Mouse (Mus musculus): ENCODE data around the gene Gm20388. TPM values are rescaled to one million over a fixed set of nuclear protein-coding genes. Genes with fewer than 3 reads are reported as not detected.

Gm20388 gene
- polyA plus RNA-seq, 1 experiment, result 18.7 TPM

DNA sequence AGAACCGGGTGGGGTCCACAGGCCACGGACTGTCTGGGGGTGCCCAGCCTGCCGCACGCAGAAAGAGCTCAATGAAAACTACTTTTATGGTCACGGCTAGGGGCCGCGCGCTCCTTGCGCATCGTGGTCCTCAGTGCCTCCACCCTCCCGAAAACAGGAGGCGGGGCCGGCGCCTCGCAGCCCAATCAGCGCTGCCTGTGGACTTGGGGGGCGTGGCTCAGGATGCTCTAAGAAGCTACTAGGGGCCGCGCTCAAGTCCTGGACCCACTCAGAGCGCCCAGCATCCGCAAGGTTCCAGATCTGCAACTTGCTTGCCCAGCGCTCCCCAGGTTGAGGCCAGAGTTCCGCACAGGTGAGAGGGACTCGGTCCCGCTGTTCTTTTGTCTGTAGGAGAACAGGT is 81.6 kb downstream of the Gm20388 start, which contains the start of gene Crispld2:
Gene Crispld2, plus strand, starts transcription at position 190 of the 400 bp plus-strand sequence.
- DNase-seq, result peak; percentile 36 to 41
- TF ChIP-seq POLR2A (IDR thresholded peaks at IDR 0.05; ENCODE audit: borderline replicate concordance, insufficient read depth, low read length), result no peak
- TF ChIP-seq CTCF (IDR thresholded peaks at IDR 0.05; ENCODE audit: borderline replicate concordance, insufficient read depth, low read depth, low read length), result no peak
- H3K27me3 ChIP-seq (ENCODE audit: control insufficient read depth, insufficient read depth, low read length), result no peaks in the 10 kb centered on the region; the same call in 1 of the 2 replicates
- under 1% methylated on average over 25 of the region's 25 CpGs for WGBS
- no peak within 1 kb of the TSS for H3K27ac ChIP-seq (ENCODE audit: insufficient read depth, low read length)
- peak within 1 kb of the TSS; percentile 22 for H3K4me3 ChIP-seq (replicated peaks; ENCODE audit: insufficient read depth, low read depth, low read length)
- peaks cover 8% of the 10 kb centered on the region for H3K4me1 ChIP-seq (ENCODE audit: control insufficient read depth, insufficient read depth, low read length)

DNA sequence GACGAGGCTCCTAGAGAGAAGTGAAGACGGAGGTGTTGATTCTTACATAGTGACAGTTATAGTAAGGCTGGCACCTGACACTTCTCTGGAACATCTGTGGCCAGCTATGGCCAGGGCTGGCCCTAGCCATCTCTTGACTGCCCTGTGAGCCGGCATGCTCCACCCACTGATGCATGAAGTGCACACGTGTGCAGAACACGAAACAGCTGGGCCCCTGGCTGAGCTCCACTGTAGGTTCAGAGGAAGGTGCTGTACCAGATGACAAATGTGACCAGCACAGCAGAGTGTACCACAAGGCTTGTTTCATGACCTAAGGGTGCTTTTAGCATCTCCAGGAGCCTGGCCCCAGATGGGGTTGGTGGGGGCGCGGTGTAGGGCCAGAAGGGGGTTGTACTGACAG is 83.5 kb downstream of the Gm20388 start:
- H3K27ac ChIP-seq (ENCODE audit: insufficient read depth, low read length), result no peak overlapping the region
- no peaks in the 10 kb centered on the region; the same call in 1 of the 2 replicates for H3K27me3 ChIP-seq (ENCODE audit: control insufficient read depth, insufficient read depth, low read length)
- TF ChIP-seq CTCF (IDR thresholded peaks at IDR 0.05; ENCODE audit: borderline replicate concordance, insufficient read depth, low read depth, low read length) (no peak), POLR2A (IDR thresholded peaks at IDR 0.05; ENCODE audit: borderline replicate concordance, insufficient read depth, low read length) (no peak)
- no peak overlapping the region for H3K4me3 ChIP-seq (replicated peaks; ENCODE audit: insufficient read depth, low read depth, low read length)
- WGBS, result 65% methylated on average over 7 of the region's 7 CpGs
- no peaks in the 10 kb centered on the region for H3K4me1 ChIP-seq (ENCODE audit: control insufficient read depth, insufficient read depth, low read length)
- no peak for DNase-seq

DNA sequence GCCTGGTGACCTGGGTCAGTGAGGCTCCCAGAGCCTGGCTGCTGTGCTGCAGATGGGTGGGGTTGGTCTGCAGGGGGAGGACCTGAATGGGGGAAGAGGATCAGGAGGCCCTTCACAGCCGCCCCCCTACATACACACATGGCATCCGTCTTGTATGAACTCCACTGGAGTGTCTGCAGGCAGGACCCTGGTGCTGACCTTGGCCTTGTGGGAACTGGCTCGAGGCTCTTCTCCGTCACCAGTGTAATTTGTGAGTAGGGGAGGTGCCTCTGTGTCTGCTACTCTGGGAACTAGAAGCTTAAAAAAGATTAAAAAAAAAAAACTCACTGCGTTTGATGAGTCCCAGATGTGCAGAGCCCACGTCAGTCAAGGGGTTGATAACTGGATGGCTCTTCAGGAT is 83.9 kb downstream of the Gm20388 start:
- WGBS, result 91% methylated on average over 6 of the region's 6 CpGs
- Histone ChIP-seq H3K4me3 (replicated peaks; ENCODE audit: insufficient read depth, low read depth, low read length) (no peak overlapping the region), H3K4me1 (ENCODE audit: control insufficient read depth, insufficient read depth, low read length) (no peaks in the 10 kb centered on the region), H3K27ac (ENCODE audit: insufficient read depth, low read length) (no peak overlapping the region), H3K27me3 (ENCODE audit: control insufficient read depth, insufficient read depth, low read length) (no peaks in the 10 kb centered on the region; the same call in 1 of the 2 replicates)
- DNase-seq, result no peak
- no peak for TF ChIP-seq POLR2A (IDR thresholded peaks at IDR 0.05; ENCODE audit: borderline replicate concordance, insufficient read depth, low read length)

DNA sequence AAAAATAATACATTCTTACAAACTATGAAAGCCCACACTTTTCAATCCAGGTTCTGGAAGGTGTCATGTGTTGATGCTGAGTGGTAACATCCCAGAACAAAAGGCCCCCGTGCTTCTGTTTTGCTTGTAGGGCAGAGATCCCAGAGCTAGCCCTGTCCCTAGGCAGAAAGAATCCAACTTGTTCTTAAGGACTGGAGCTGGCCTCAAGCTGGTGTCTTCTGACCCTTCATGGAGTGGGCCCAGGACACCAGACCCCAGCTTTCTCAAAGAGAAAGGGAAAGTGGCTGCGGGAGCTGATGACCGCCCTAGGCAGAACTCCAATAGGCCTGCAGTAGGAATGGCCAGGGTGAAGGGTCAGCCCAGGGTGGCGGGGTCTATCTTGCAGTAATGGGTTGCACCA is 86.6 kb downstream of the Gm20388 start:
- Histone ChIP-seq H3K4me3 (replicated peaks; ENCODE audit: insufficient read depth, low read depth, low read length) (no peak overlapping the region), H3K27ac (ENCODE audit: insufficient read depth, low read length) (no peak overlapping the region), H3K4me1 (ENCODE audit: control insufficient read depth, insufficient read depth, low read length) (0 out of 2 replicates have a peak, but pooled peaks cover 3% of the 10 kb centered on the region), H3K27me3 (ENCODE audit: control insufficient read depth, insufficient read depth, low read length) (no peaks in the 10 kb centered on the region; the same call in 1 of the 2 replicates)
- WGBS, result 91% methylated on average over 4 of the region's 4 CpGs
- TF ChIP-seq POLR2A (IDR thresholded peaks at IDR 0.05; ENCODE audit: borderline replicate concordance, insufficient read depth, low read length) (no peak), CTCF (IDR thresholded peaks at IDR 0.05; ENCODE audit: borderline replicate concordance, insufficient read depth, low read depth, low read length) (no peak)
- DNase-seq, result no peak

DNA sequence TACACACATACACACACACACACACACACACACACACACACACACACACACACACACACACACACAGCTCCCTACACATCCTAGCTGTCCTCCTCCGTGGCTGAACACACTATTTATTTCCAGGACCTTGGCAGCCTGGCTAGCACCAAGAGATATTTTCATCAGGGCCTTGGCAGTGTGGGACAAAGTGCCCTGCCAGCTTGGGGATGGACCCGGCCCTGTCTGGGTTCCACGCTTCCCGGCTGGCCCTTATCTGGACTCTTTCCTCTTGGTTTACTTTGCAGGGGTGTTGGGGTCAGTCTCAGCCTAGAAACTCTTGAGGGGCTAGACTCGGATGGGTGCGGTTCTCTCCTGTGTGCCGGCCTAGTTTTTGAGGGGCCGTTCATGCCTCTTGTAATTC is 89.8 kb downstream of the Gm20388 start:
- no peak for DNase-seq
- WGBS, result 36% methylated on average over 8 of the region's 8 CpGs
- Histone ChIP-seq H3K4me3 (replicated peaks; ENCODE audit: insufficient read depth, low read depth, low read length) (no peak overlapping the region), H3K4me1 (ENCODE audit: control insufficient read depth, insufficient read depth, low read length) (0 out of 2 replicates have a peak, but pooled peaks cover 3% of the 10 kb centered on the region), H3K27me3 (ENCODE audit: control insufficient read depth, insufficient read depth, low read length) (no peaks in the 10 kb centered on the region), H3K27ac (ENCODE audit: insufficient read depth, low read length) (no peak overlapping the region)
- TF ChIP-seq POLR2A (IDR thresholded peaks at IDR 0.05; ENCODE audit: borderline replicate concordance, insufficient read depth, low read length) (no peak), CTCF (IDR thresholded peaks at IDR 0.05; ENCODE audit: borderline replicate concordance, insufficient read depth, low read depth, low read length) (no peak)

DNA sequence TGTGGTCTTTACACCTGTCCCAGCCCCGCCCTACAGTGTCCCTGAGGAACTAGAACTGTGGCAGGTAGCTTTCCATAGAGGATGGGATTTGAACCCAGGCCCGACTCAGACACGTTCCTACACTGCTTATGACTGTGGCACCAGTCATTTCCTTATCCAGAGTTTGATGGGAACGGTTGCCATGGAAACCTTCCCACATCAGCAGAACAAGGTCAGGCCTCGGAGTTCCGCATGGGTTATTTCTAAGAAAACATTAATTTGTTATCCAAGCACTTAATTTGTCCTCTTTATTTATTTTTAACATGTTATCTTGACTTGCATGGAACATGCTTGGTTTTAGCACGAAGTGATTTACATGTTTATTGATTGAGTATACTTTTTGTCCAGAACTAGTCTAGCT is 91.1 kb downstream of the Gm20388 start:
- TF ChIP-seq POLR2A (IDR thresholded peaks at IDR 0.05; ENCODE audit: borderline replicate concordance, insufficient read depth, low read length) (no peak), CTCF (IDR thresholded peaks at IDR 0.05; ENCODE audit: borderline replicate concordance, insufficient read depth, low read depth, low read length) (no peak)
- Histone ChIP-seq H3K27ac (ENCODE audit: insufficient read depth, low read length) (no peak overlapping the region), H3K27me3 (ENCODE audit: control insufficient read depth, insufficient read depth, low read length) (no peaks in the 10 kb centered on the region), H3K4me1 (ENCODE audit: control insufficient read depth, insufficient read depth, low read length) (0 out of 2 replicates have a peak, but pooled peaks cover 3% of the 10 kb centered on the region), H3K4me3 (replicated peaks; ENCODE audit: insufficient read depth, low read depth, low read length) (no peak overlapping the region)
- no peak for DNase-seq
- WGBS, result 87% methylated on average over 7 of the region's 7 CpGs

DNA sequence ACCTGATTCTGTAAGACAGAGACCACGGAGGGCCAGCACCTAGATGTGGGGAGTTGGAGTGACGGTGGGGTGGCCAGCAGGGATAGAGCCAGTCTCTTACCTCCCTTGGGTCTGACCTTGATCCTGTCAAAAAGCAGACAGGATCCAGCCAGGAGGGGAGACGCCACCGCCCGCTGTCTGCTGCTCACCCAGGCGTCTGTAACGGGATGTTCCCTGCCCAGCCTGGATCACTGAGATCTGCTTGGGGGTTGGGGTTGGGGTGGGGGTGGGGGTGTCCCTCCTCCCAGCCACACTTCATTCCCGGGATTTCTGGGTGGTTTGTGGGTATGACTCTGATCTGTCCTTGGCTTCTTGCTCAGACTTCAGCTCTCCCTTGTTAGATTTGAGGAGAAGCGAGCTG is 91.7 kb downstream of the Gm20388 start:
- DNase-seq, result no peak
- H3K27ac ChIP-seq (ENCODE audit: insufficient read depth, low read length), result no peak overlapping the region
- no peak overlapping the region for H3K4me3 ChIP-seq (replicated peaks; ENCODE audit: insufficient read depth, low read depth, low read length)
- 64% methylated on average over 9 of the region's 9 CpGs for WGBS
- TF ChIP-seq POLR2A (IDR thresholded peaks at IDR 0.05; ENCODE audit: borderline replicate concordance, insufficient read depth, low read length), result no peak
- TF ChIP-seq CTCF (IDR thresholded peaks at IDR 0.05; ENCODE audit: borderline replicate concordance, insufficient read depth, low read depth, low read length), result no peak
- 0 out of 2 replicates have a peak, but pooled peaks cover 3% of the 10 kb centered on the region for H3K4me1 ChIP-seq (ENCODE audit: control insufficient read depth, insufficient read depth, low read length)
- no peaks in the 10 kb centered on the region for H3K27me3 ChIP-seq (ENCODE audit: control insufficient read depth, insufficient read depth, low read length)

DNA sequence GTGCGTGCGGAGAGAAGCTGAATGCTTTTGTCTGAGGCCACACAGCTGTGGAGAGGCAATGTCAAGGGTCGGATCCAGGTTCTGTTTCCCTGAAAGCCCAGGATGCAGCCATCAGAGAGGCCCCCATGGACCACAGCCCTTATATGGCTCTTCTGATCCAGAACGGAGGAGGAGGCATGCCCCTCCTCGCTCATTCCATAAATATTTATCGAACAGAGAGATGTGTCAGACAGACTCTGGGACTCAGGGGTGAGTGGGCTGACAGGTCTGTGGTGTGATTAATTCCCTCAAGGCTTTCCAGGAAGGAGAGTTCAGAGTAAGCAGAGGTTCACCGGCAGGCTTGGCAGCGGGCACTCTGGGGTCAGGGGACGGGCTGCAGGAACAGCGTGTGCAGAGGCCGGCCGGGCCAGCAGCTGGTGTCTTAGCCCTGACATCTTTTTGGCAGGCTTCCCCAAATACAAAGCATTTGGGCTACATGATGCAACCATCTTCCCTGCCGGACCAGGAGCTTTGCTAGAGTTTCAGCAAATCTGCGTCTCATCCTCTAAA is 93.6 kb downstream of the Gm20388 start:
- Histone ChIP-seq H3K4me3 (replicated peaks; ENCODE audit: insufficient read depth, low read depth, low read length) (no peak overlapping the region), H3K27ac (ENCODE audit: insufficient read depth, low read length) (no peak overlapping the region), H3K27me3 (ENCODE audit: control insufficient read depth, insufficient read depth, low read length) (no peaks in the 10 kb centered on the region), H3K4me1 (ENCODE audit: control insufficient read depth, insufficient read depth, low read length) (0 out of 2 replicates have a peak, but pooled peaks cover 3% of the 10 kb centered on the region)
- WGBS, result 39% methylated on average over 14 of the region's 14 CpGs
- no peak for TF ChIP-seq CTCF (IDR thresholded peaks at IDR 0.05; ENCODE audit: borderline replicate concordance, insufficient read depth, low read depth, low read length)
- TF ChIP-seq POLR2A (IDR thresholded peaks at IDR 0.05; ENCODE audit: borderline replicate concordance, insufficient read depth, low read length), result no peak
- DNase-seq, result no peak
